Mouse (Mus musculus) midbrain, embryonic 13.5 days (tissue): ENCODE data around the gene Mfap1b. TPM values are rescaled to one million over a fixed set of nuclear protein-coding genes. Genes with fewer than 3 reads are reported as not detected.

ENCODE experiments used
- ATAC-seq: fragments of 200-750 bp; cut with Nextera tagmentation; 2 replicates; pipeline ENCODE4 v1.8.0; 2017; ENCODE audit warnings: mild to moderate bottlenecking, moderate TSS enrichment, moderate library complexity
- H3K27ac ChIP-seq: fragments of 300-500 bp; sonication (generic); 2 replicates; pipeline ENCODE4 v1.5.1; 2015; ENCODE audit warnings: inconsistent platforms, mild to moderate bottlenecking, moderate library complexity
- H3K27me3 ChIP-seq: fragments of 300-500 bp; sonication (generic); 2 replicates; pipeline ENCODE4 v1.6.1; 2015; ENCODE audit warnings: mild to moderate bottlenecking, inconsistent platforms
- H3K36me3 ChIP-seq: fragments of 300-500 bp; sonication (generic); 2 replicates; pipeline ENCODE4 v1.6.1; 2015; ENCODE audit warnings: mild to moderate bottlenecking, inconsistent platforms
- H3K4me1 ChIP-seq: fragments of 300-500 bp; sonication (generic); replicated peaks from 2 replicates; pipeline ENCODE4 v1.6.1; 2015; ENCODE audit warnings: inconsistent platforms
- H3K4me2 ChIP-seq: fragments of 300-500 bp; sonication (generic); replicated peaks from 2 replicates; pipeline ENCODE4 v1.6.1; 2015; ENCODE audit warnings: moderate library complexity, mild to moderate bottlenecking, inconsistent platforms
- H3K4me3 ChIP-seq: fragments of 300-500 bp; sonication (generic); replicated peaks from 2 replicates; pipeline ENCODE4 v1.5.1; 2015; ENCODE audit warnings: mild to moderate bottlenecking, inconsistent platforms
- H3K9ac ChIP-seq: fragments of 300-500 bp; sonication (generic); replicated peaks from 2 replicates; pipeline ENCODE4 v1.6.1; 2015; ENCODE audit warnings: mild to moderate bottlenecking, inconsistent platforms
- H3K9me3 ChIP-seq: fragments of 300-500 bp; sonication (generic); 2 replicates; pipeline ENCODE4 v1.6.1; 2016; ENCODE audit warnings: mild to moderate bottlenecking, inconsistent platforms
- WGBS: fragments of 180-500 bp; shearing (Covaris S2); methylation state at CpG from one replicate; pipeline ENCODE4 v1.1.7; 2015; 5-methylcytosine and 5-hydroxymethylcytosine counted together
- microRNA-seq: library from miRNA; unstranded; fragments of <30 nt; microRNA quantifications from one replicate; pipeline ENCODE4, GENCODE M21; 2016
- polyA plus RNA-seq: library from polyadenylated mRNA; unstranded; fragments of >200 nt; fragmentation: Nextera tagmentation; extraction: Ambion mirVana; gene quantifications from 2 replicates; pipeline ENCODE4 v1.2.1, GENCODE M21; 2015

Mfap1b gene
- polyA plus RNA-seq, 1 experiment from 2014 or later = 78.6 TPM

GRCm38 (mm10) chr2:121415591-121415990 lies 58.3 kb downstream of the Mfap1b start:
- H3K27me3 ChIP-seq = no peaks in the 10 kb centered on the region
- ATAC-seq = no peak
- peak overlapping the region; percentile 99 for H3K4me3 ChIP-seq
- H3K9me3 ChIP-seq = no peaks in the 10 kb centered on the region
- H3K4me2 ChIP-seq = peak overlapping the region; percentile 69
- H3K36me3 ChIP-seq = peaks cover 25% of the 10 kb centered on the region; the same call in 1 of the 2 replicates
- 91% methylated on average over 3 of the region's 3 CpGs for WGBS
- no peak overlapping the region for H3K27ac ChIP-seq
- H3K4me1 ChIP-seq = peaks cover 46% of the 10 kb centered on the region
- H3K9ac ChIP-seq = peak overlapping the region; percentile 98

GRCm38 (mm10) chr2:121415103-121415502 lies 58.8 kb downstream of the Mfap1b start:
- peak overlapping the region; percentile 69 for H3K4me2 ChIP-seq
- no peak overlapping the region for H3K27ac ChIP-seq
- peaks cover 46% of the 10 kb centered on the region for H3K4me1 ChIP-seq
- 57% methylated on average over 3 of the region's 3 CpGs for WGBS
- no peaks in the 10 kb centered on the region for H3K9me3 ChIP-seq
- peaks cover 25% of the 10 kb centered on the region; the same call in 1 of the 2 replicates for H3K36me3 ChIP-seq
- no peaks in the 10 kb centered on the region for H3K27me3 ChIP-seq
- peak overlapping the region; percentile 98 for H3K9ac ChIP-seq
- peak overlapping the region; percentile 99 for H3K4me3 ChIP-seq
- ATAC-seq = no peak

GRCm38 (mm10) chr2:121414139-121414685 lies 59.7 kb downstream of the Mfap1b start:
- peak; percentile 59 for ATAC-seq
- Histone ChIP-seq H3K36me3 (peaks cover 25% of the 10 kb centered on the region; the same call in 1 of the 2 replicates), H3K9me3 (no peaks in the 10 kb centered on the region), H3K9ac (peak overlapping the region; percentile 98), H3K27ac (peak overlapping the region; percentile 95), H3K27me3 (no peaks in the 10 kb centered on the region), H3K4me2 (peak overlapping the region; percentile 69), H3K4me1 (peaks cover 46% of the 10 kb centered on the region), H3K4me3 (peak overlapping the region; percentile 99)
- under 1% methylated on average over 32 of the region's 32 CpGs for WGBS

- Histone ChIP-seq H3K27me3 (no peaks in the 10 kb centered on the region), H3K4me1 (peaks cover 42% of the 10 kb centered on the region), H3K4me3 (peak within 1 kb of the TSS; percentile 99), H3K9ac (peak within 1 kb of the TSS; percentile 98), H3K27ac (peak within 1 kb of the TSS; percentile 95), H3K9me3 (no peaks in the 10 kb centered on the region), H3K4me2 (peak within 1 kb of the TSS; percentile 69), H3K36me3 (peaks cover 19% of the 10 kb centered on the region; the same call in 1 of the 2 replicates)
- WGBS = 1% methylated on average over 66 of the region's 68 CpGs
- ATAC-seq = peak; percentile 99
Measured at GRCm38 (mm10) chr2:121413387-121414042, 60.4 kb downstream of the Mfap1b start, which contains the start of the genes Pdia3 and Catsper2. Pdia3 (plus strand) TSS chr2:121413775. Catsper2 (minus strand) TSS chr2:121413792.

- Histone ChIP-seq H3K27me3 (no peaks in the 10 kb centered on the region), H3K4me2 (peak overlapping the region; percentile 69), H3K9ac (peak overlapping the region; percentile 76), H3K27ac (peak overlapping the region; percentile 95), H3K9me3 (no peaks in the 10 kb centered on the region), H3K36me3 (peaks cover 14% of the 10 kb centered on the region; the same call in 1 of the 2 replicates), H3K4me1 (peaks cover 42% of the 10 kb centered on the region), H3K4me3 (peak overlapping the region; percentile 99)
- no peak; the same call in 1 of the 2 replicates for ATAC-seq
- WGBS = 6% methylated on average over 4 of the region's 4 CpGs
Measured at GRCm38 (mm10) chr2:121412843-121413386, 61.0 kb downstream of the Mfap1b start.

Small RNA genes lying within 50 kb of the gene (microRNA-seq; reads per million reads assigned to microRNA genes)
- gene Gm22953 = not detected

Other genes with a start within 250 kb of the Mfap1b start
- 212 and 229 TPM in 2 replicates for gene Trp53bp1, start 202.7 kb downstream of the Mfap1b start, polyA plus RNA-seq
- 18.1 and 20.6 TPM in 2 replicates for gene Map1a, start 184.5 kb downstream of the Mfap1b start, polyA plus RNA-seq
- 18.0 and 21.0 TPM in 2 replicates for gene Ppip5k1, start 118.7 kb downstream of the Mfap1b start, polyA plus RNA-seq
- gene Ckmt1, start 116.4 kb downstream of the Mfap1b start, polyA plus RNA-seq = 25.1 and 25.7 TPM in 2 replicates
- gene Strc, start 86.9 kb downstream of the Mfap1b start, polyA plus RNA-seq = 0.04 TPM in 1 of 2 replicates, not detected in the other
- gene Pdia3, start 60.3 kb downstream of the Mfap1b start, polyA plus RNA-seq = 373 and 395 TPM in 2 replicates
- 5.0 and 5.3 TPM in 2 replicates for gene Catsper2, start 60.3 kb downstream of the Mfap1b start, polyA plus RNA-seq
- 2.2 and 2.4 TPM in 2 replicates for gene Ell3, start 29.8 kb downstream of the Mfap1b start, polyA plus RNA-seq
- 388 and 391 TPM in 2 replicates for gene Serf2, start 24.9 kb downstream of the Mfap1b start, polyA plus RNA-seq
- gene Hypk, start 20.8 kb downstream of the Mfap1b start, polyA plus RNA-seq = 117 and 118 TPM in 2 replicates
- 1.3 and 1.5 TPM in 2 replicates for gene Serinc4, start 17.3 kb downstream of the Mfap1b start, polyA plus RNA-seq
- gene Mfap1a, start 32.6 kb upstream of the Mfap1b start, polyA plus RNA-seq = 37.3 and 37.7 TPM in 2 replicates
- 6.4 and 7.9 TPM in 2 replicates for gene Wdr76, start 32.7 kb upstream of the Mfap1b start, polyA plus RNA-seq